9 mouse cellular contexts compared by ENCODE assay signal in genomic region chr6:128099190-128099589, GRCm38 (mm10). TPM values are rescaled to one million over a fixed set of nuclear protein-coding genes. Genes with fewer than 3 reads are reported as not detected.
DNase-seq lines count a peak whose midpoint lies in the region; ATAC-seq and TF ChIP-seq lines count a peak whose summit lies in the region.
"Had no signal": no experiment of that assay in that cellular context is flagged by ENCODE, and none has a peak within 500 bp of the region (broad histone marks: within the 10 kb centered on the region; RNA-seq: fewer than 3 reads in every experiment).

No protein-coding gene starts in this region.

- 0 out of 2 replicates have a peak, but pooled peaks cover 5% of the 10 kb centered on the region for H3K36me3 ChIP-seq in heart, embryonic 13.5 days
- H3K36me3 ChIP-seq in lung, embryonic 14.5 days (ENCODE audit: insufficient read depth): no peaks in the 10 kb centered on the region
- H3K36me3 ChIP-seq in embryonic facial prominence, embryonic 15.5 days: no peaks in the 10 kb centered on the region
- H3K36me3 ChIP-seq in limb, embryonic 12.5 days: no peaks in the 10 kb centered on the region
- no peaks in the 10 kb centered on the region; the same call in 1 of the 2 replicates for H3K36me3 ChIP-seq in liver, embryonic 11.5 days (ENCODE audit: control insufficient read depth, insufficient read depth, low read length)

- peaks cover 61% of the 10 kb centered on the region for H3K4me1 ChIP-seq in heart, embryonic 13.5 days
- H3K4me1 ChIP-seq in lung, embryonic 14.5 days (ENCODE audit: insufficient read depth): peaks cover 13% of the 10 kb centered on the region; the same call in 1 of the 2 replicates
- peaks cover 54% of the 10 kb centered on the region for H3K4me1 ChIP-seq in embryonic facial prominence, embryonic 15.5 days
- peaks cover 36% of the 10 kb centered on the region for H3K4me1 ChIP-seq in limb, embryonic 12.5 days (replicated peaks)
- peaks cover 16% of the 10 kb centered on the region for H3K4me1 ChIP-seq in liver, embryonic 11.5 days (replicated peaks; ENCODE audit: control insufficient read depth, insufficient read depth, low read length)

- H3K9ac ChIP-seq in heart, embryonic 13.5 days: peak overlapping the region; percentile 61; the same call in 1 of the 2 replicates
- no peak overlapping the region for H3K9ac ChIP-seq in lung, embryonic 14.5 days
- H3K9ac ChIP-seq in embryonic facial prominence, embryonic 15.5 days: no peak overlapping the region
- H3K9ac ChIP-seq in limb, embryonic 12.5 days (replicated peaks): no peak overlapping the region
- no peak overlapping the region for H3K9ac ChIP-seq in liver, embryonic 11.5 days (ENCODE audit: low read depth, low read length)

- no peak for TF ChIP-seq CTCF in lung, embryonic 14.5 days (IDR thresholded peaks at IDR 0.05; ENCODE audit: low read depth)

- H3K9me3 ChIP-seq in heart, embryonic 13.5 days: 0 out of 2 replicates have a peak, but pooled peaks cover 3% of the 10 kb centered on the region
- H3K9me3 ChIP-seq in lung, embryonic 14.5 days (ENCODE audit: low read depth, low read length): no peaks in the 10 kb centered on the region
- no peaks in the 10 kb centered on the region for H3K9me3 ChIP-seq in embryonic facial prominence, embryonic 15.5 days (replicated peaks)
- no peaks in the 10 kb centered on the region for H3K9me3 ChIP-seq in limb, embryonic 12.5 days
- no peaks in the 10 kb centered on the region for H3K9me3 ChIP-seq in liver, embryonic 11.5 days (ENCODE audit: control insufficient read depth, low read length)

- 44% methylated on average over 9 of the region's 9 CpGs for WGBS in heart, embryonic 13.5 days
- 40% methylated on average over 9 of the region's 9 CpGs for WGBS in lung, embryonic 14.5 days
- WGBS in embryonic facial prominence, embryonic 15.5 days: 27% methylated on average over 9 of the region's 9 CpGs
- WGBS in limb, embryonic 12.5 days: 52% methylated on average over 9 of the region's 9 CpGs
- WGBS in liver, embryonic 11.5 days: 77% methylated on average over 9 of the region's 9 CpGs

- H3K4me2 ChIP-seq in heart, embryonic 13.5 days: no peak overlapping the region
- no peak overlapping the region for H3K4me2 ChIP-seq in lung, embryonic 14.5 days
- H3K4me2 ChIP-seq in embryonic facial prominence, embryonic 15.5 days (replicated peaks): no peak overlapping the region; the same call in 1 of the 2 replicates
- no peak overlapping the region for H3K4me2 ChIP-seq in limb, embryonic 12.5 days
- H3K4me2 ChIP-seq in liver, embryonic 11.5 days: no peak overlapping the region

- peak overlapping the region; percentile 73 for H3K27ac ChIP-seq in heart, embryonic 13.5 days (replicated peaks)
- H3K27ac ChIP-seq in lung, embryonic 14.5 days (ENCODE audit: low read depth): peak overlapping the region; percentile 9; the same call in 1 of the 2 replicates
- peak overlapping the region; percentile 71 for H3K27ac ChIP-seq in embryonic facial prominence, embryonic 15.5 days (replicated peaks)
- peak overlapping the region; percentile 54 for H3K27ac ChIP-seq in limb, embryonic 12.5 days
- H3K27ac ChIP-seq in liver, embryonic 11.5 days (ENCODE audit: low read depth, low read length): no peak overlapping the region

- H3K27me3 ChIP-seq in heart, embryonic 13.5 days (replicated peaks): no peaks in the 10 kb centered on the region
- no peaks in the 10 kb centered on the region for H3K27me3 ChIP-seq in lung, embryonic 14.5 days (ENCODE audit: insufficient read depth, low read length)
- no peaks in the 10 kb centered on the region for H3K27me3 ChIP-seq in embryonic facial prominence, embryonic 15.5 days
- H3K27me3 ChIP-seq in limb, embryonic 12.5 days: no peaks in the 10 kb centered on the region
- H3K27me3 ChIP-seq in liver, embryonic 11.5 days (replicated peaks; ENCODE audit: control insufficient read depth, insufficient read depth, low read length): no peaks in the 10 kb centered on the region

- ATAC-seq in heart, embryonic 13.5 days (ENCODE audit: extremely low read depth, insufficient number of reproducible peaks, low FRiP score, low TSS enrichment): no peak
- ATAC-seq in lung, embryonic 14.5 days (ENCODE audit: insufficient read depth): no peak
- ATAC-seq in embryonic facial prominence, embryonic 15.5 days (ENCODE audit: insufficient number of reproducible peaks, low FRiP score, low TSS enrichment, low read depth): no peak
- ATAC-seq in limb, embryonic 12.5 days (ENCODE audit: insufficient number of reproducible peaks, insufficient read depth, low FRiP score, low TSS enrichment, low read depth): no peak
- no peak for ATAC-seq in liver, embryonic 11.5 days (replicated peaks; ENCODE audit: low FRiP score)

- DNase-seq in heart, adult 9 months (ENCODE audit: low spot score in 2 of 2): no peak
- DNase-seq in lung, embryonic 14.5 days: peak; percentile 74
- DNase-seq in lung, adult 18-20 months: no peak
- DNase-seq in liver, embryonic 11.5 days (ENCODE audit: low spot score): no peak
- DNase-seq: cerebellum, adult 11-12 months; layer of hippocampus, postnatal 36 days had no signal

- no peak overlapping the region for H3K4me3 ChIP-seq in heart, embryonic 13.5 days
- H3K4me3 ChIP-seq in lung, embryonic 14.5 days (ENCODE audit: low read depth, low read length): no peak overlapping the region
- no peak overlapping the region for H3K4me3 ChIP-seq in embryonic facial prominence, embryonic 15.5 days (replicated peaks)
- no peak overlapping the region for H3K4me3 ChIP-seq in limb, embryonic 12.5 days (replicated peaks)
- H3K4me3 ChIP-seq in liver, embryonic 11.5 days (ENCODE audit: low read depth, low read length): no peak overlapping the region

RNA-seq across cellular contexts. Expression of gene Tspan9, which starts 44.2 kb away (rescaled TPM):
- 127 and 140 TPM in 2 replicates for polyA plus RNA-seq in heart, embryonic 13.5 days (2015; fragmentation: Nextera tagmentation; extraction: Ambion mirVana)
- 118 and 121 TPM in 2 replicates for polyA plus RNA-seq in lung, embryonic 14.5 days (2014; fragmentation: Nextera tagmentation; extraction: Ambion mirVana)
- 156 and 177 TPM in 2 replicates for polyA plus RNA-seq in embryonic facial prominence, embryonic 15.5 days (2015; fragmentation: Nextera tagmentation; extraction: Ambion mirVana)
- polyA plus RNA-seq in limb, embryonic 12.5 days (2016; fragmentation: Nextera tagmentation; extraction: Ambion mirVana): 103 and 114 TPM in 2 replicates
- 46.3 and 46.9 TPM in 2 replicates for polyA plus RNA-seq in liver, embryonic 11.5 days (2014; fragmentation: Nextera tagmentation; extraction: Ambion mirVana)
